Mouse (Mus musculus): ENCODE results near the gene Ift172.

The Ift172 gene

DNA sequence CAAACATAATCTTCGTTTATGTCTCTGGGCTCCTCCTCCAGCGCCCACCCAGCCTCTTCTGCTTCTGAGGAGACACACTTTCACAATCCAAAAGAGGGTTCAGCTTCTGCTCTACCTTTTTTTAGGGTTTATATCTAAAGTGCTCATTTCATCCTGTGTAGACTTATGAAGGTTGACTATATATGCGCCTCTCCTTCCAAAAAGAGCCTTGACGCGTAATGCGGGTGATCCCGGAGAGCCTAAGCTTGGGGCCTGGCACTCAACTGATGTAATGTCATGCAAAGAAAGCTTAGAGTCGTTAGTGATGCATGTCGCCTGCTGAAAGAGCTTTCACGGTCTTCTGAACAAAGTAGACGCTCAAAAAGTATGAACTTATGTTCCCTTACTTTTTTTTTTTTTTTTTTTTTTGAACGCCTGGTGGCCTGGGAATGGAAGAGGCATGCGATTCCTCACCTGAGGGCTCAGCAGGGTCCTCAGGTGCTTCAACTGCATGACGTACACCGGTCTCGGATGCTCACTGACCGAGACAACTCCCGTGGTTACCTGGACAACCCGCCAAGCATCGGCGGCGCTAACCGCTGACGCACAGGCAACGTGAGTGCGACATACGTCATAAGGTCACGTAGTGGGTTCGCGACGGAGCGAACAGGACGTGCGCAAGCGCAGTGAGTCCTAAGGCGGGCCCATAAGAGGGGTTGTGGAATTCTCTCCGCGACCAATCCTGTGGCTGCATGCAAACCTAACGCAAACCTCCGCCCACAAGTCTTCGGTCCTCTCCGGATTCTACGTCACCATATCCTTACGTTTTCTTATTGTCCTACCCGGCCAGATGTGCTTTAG, at the start of gene Ift172:
TSS of gene Ift172 (minus strand) at position 596 of the 840 bp plus-strand sequence.
- in situ Hi-C loops (cut with MboI; ENCODE audit: low sequenced_read_pairs), result no loop called here

DNA sequence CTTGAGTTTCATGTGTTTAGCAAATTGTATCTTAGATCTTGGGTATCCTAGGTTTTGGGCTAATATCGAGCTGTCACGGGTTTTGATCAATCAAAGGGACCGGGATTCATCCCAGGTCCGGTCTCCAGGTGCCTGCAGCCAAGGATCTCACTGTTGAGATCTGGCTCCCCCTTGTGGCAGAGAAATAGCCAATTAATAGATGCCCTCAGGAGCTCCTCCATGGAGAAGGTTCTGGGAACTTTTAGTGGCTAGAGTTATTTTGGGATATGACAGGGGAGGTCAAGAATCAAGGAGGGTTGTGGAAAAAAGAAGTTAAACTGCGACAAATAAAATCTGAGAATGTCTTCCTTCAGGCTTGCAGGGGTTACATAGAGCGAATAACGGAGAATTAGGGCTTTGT, 37.3 kb upstream of the Ift172 start:
- in situ Hi-C loops (cut with MboI; ENCODE audit: low sequenced_read_pairs), result no loop called here

DNA sequence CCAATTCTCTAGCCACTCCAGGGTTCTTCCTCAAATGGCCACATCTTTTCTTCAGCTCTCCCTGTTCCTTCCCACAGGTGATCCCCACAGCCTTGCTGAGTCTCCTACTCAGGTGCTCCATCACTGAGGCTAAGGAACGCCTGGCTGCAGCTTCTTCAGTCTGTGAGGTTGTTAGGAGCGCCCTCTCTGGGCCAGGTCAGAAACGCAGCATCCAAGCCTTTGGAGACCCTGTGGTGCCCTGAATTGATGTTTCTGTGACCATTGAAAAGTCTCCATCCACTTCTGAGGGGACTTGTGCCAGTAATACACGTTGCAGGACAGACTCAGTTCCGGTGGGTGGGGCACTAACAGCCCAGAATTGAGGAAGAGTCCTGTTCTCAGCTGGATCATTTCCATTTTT, 35.9 kb upstream of the Ift172 start:
- in situ Hi-C loops (cut with MboI; ENCODE audit: low sequenced_read_pairs), result no loop called here

DNA sequence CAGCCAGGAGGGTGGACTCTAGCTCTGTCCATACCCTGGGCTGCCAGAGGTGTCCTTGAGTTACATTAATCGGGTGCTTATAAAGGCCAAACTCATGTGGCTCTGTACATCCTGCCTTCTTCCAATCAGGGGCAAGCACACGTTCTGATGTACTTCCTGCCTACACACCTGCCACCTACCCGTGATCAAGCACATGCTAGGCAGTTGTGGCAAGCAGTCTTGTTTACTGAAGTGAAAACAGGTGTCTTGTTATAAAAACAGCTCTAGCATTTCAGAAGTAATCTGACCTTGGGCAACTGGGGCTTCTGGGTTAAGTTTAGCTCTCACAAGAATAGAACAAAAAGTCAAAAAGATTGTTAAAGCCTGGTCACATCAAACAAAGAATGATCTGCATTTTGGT, 33.2 kb upstream of the Ift172 start:
- in situ Hi-C loops (cut with MboI; ENCODE audit: low sequenced_read_pairs), result no loop called here

DNA sequence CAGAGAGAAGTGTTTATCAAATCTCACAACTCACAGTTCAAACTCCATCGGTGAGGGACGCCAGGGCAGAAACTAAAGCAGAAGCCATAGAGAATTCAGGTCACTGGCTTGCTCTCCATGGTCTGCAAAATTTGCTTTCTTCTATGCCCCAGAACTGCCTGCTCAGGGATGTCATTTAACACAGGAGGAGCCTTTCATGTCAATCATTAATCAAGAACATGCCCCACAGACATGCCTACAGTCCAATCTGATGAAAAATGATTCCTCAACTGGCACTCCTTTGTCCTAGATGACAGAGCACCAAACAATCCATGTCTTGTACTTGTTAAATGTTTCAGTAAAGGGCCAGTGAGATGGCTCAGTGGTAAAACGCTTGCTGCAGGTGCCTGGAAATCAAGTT, 31.9 kb upstream of the Ift172 start:
- in situ Hi-C loops (cut with MboI; ENCODE audit: low sequenced_read_pairs), result no loop called here

DNA sequence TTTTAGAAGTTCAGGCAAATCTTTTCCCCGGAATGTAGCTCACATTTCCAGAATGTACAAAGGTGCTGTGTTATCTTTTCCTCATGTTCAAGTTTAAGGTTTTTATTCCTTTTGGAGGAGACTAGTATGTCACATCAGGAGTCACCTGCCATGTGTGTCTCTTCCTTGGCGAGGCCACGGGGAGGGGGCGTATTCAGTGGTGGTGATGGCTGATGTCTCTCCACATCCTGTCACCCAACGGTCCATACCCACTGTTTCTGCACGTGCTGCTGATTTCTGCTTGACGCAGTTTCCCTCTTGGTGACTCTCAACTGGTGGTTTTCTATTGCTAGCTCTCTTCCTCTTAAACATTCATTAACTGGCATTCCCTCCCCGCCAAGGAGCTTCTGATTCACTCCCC, 21.9 kb upstream of the Ift172 start:
- in situ Hi-C loops (cut with MboI; ENCODE audit: low sequenced_read_pairs), result no loop called here

DNA sequence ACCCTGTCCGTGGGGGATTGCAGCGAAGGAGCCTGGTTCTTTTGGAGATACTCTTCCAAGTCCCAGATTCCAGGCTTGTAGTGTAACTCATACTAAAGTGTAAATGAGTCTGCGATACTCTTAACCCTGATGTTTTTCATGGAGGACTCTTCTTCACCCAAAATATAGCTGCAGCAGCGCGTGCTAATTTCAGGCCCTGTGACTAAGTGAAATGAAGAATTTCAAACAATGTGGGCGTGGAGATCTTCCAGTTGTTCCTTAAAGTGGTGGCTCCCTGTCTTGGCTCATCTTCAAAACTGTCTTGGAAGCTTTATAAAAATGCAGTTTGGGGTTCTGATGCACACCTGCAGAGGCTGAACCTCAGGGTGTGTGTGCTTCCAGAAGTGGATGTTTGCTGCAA, 12.2 kb upstream of the Ift172 start:
- in situ Hi-C loops (cut with MboI; ENCODE audit: low sequenced_read_pairs), result no loop called here

DNA sequence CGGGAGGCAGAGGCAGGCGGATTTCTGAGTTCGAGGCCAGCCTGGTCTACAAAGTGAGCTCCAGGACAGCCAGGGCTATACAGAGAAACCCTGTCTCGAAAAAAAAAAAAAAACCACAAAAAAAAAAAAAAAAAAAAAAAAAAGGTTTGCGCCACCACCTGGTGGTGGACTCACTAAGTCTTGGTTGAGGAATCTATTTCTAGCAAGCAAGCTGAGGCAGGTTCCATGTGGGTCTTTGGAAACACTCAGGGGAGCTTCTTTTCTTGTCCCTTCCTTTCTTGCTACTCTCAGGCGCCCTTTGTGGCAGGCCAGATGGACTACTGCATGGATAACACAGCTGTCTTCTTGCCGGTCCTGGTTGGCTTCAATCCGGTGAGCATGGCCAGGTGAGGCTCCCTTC, 10.9 kb upstream of the Ift172 start:
- in situ Hi-C loops (cut with MboI; ENCODE audit: low sequenced_read_pairs), result no loop called here

DNA sequence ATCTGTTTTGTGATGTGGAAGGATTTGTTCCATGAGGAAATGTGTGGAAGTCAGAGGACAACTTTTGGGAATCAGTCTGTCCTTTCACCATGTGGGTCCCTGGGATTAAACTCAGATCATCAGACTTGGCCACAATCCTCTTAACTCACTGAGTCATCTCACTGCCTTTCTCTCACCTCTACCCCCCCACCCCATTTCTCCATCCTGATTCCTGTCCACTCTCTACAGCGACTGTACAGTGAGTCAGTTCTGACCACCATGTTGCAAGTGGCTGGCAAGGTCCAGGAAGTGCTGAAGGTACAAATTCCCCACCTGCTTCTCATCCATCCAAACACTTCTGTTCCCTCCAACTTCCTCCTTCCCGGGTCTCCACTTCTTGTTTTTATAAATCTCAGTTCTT, 7.6 kb upstream of the Ift172 start:
- in situ Hi-C loops (cut with MboI; ENCODE audit: low sequenced_read_pairs), result no loop called here

DNA sequence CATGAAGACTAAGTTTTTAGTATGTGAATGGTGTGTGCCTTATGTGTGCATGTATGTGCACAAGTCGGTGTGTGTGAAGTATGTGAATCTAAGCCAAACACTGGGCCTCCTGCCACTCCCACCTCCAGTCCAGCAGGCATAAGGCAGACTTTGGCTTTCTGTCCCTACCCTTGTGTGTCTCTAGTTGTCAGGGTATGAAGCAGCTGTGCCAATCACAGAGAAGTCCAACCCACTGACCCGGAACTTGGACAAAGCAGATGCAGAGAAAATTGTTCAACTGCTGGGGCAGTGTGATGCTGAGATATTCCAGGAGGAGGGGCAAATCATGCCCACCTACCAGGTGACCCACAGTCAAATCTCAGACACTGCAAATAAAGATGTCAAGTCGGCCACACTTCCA, 7.1 kb upstream of the Ift172 start:
- in situ Hi-C loops (cut with MboI; ENCODE audit: low sequenced_read_pairs), result no loop called here

DNA sequence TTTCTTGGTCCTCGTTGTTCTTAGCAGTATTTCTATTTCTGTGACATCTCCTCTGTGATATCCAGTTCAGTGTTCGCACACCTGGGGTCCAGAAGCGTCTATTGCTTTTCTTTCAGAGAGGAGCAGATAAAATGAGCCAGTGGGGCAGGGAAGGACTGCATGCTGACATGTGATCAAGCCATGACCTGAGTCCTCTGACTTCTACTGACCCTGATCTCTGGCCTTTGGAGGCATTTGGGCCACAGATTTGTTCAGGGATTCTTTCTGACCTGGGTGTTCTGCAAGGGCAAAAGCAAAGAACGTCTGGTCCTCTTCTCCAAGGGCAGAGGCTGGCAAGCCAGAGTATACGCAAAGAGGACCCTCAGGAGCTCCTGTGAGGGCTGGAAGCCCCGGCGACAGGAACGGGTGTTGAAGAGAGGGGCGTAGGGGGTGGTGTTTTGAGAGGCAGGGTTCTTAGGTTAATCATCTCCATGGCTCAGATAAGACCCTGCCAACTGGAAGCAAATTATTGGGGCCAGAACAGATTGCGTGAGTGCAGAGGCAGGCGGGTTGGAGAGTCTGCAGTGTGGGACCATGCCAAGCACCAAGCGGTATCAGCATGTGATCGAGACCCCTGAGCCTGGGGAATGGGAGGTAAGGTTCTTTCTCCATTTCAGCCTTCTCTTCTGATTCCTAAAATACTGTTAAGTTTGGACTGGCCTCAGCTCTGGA, 6.3 kb upstream of the Ift172 start, which contains the start of gene Gckr:
TSS of gene Gckr (plus strand) at position 397 of the 711 bp plus-strand sequence.
- in situ Hi-C loops (cut with MboI; ENCODE audit: low sequenced_read_pairs), result no loop called here

DNA sequence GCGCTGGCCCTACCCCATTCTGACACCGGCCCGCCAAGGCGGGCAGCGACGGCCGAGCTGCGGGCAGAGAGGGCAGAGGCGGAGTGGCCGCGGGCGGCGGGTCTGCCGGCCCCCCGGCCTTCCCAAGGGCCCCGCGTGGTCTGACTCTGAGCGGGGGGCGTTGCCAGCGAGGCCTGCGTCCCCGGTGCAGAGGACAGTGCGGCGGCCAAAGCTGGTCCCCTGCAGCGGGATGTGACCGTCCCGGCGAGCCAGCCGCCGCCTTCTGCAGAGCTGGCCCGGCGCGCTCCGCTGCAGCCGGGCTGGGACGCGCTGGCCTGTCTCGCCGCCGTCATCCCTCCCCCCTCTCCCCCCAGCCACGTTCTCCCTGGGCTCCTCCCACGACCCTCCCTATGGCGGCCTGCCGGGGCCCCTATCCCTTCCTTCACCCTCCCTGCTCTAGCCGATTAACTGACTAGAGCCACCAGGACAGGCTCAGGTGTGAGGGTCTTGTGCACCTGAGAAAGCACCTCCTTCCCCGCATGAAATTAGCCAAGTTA, 4.8 kb upstream of the Ift172 start, which contains the start of gene Fndc4:
TSS of gene Fndc4 (minus strand) at position 475 of the 536 bp plus-strand sequence.
- in situ Hi-C loops (cut with MboI; ENCODE audit: low sequenced_read_pairs), result no loop called here

DNA sequence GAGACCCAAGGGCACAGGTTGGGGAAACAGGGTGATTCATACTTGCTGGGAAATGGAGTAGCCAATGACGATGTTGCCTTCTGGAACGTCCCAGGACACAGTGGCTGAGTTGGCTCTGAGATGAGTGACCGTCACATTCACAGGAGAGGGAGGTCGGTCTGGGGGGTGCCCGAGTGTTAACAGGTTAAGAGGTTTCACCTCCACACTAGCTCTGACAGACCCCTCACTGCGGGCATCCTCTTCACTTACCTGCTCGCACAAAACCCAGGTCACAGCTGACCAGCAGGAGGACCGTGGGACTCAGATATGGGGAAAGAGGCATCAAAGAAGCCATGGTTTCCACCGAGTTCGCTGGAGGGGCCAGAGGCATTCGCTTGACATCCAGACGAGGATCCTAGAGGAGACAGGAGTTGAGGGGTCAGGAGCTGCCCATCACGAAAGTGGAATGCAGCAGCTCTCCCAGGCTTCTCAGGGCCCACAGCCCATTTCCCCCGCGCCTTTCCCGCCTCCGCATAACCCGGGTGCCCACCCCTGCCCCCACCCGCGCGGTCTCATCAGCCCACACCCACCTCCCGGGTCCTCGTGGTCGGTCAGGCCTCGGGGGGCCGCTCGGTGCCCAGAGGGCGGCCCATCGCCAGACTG, 4.2 kb upstream of the Ift172 start:
- in situ Hi-C loops (cut with MboI; ENCODE audit: low sequenced_read_pairs), result no loop called here

DNA sequence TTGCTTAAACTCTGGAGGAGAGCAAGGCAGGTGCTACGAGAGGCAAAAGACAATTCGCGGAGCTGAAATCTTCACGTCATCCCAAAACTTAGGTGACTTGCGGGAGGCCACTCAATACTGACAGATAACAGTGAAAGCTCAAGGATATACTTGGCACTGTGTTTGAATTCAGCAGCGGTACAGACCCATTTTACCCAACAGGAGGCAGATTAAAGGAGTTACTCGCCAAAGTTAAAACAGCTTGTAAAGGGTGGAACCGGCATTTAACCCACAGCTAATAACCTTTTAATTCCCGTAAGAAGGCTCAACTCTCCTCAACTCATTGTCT, 409 bp upstream of the Ift172 start:
- in situ Hi-C loops (cut with MboI; ENCODE audit: low sequenced_read_pairs), result no loop called here

DNA sequence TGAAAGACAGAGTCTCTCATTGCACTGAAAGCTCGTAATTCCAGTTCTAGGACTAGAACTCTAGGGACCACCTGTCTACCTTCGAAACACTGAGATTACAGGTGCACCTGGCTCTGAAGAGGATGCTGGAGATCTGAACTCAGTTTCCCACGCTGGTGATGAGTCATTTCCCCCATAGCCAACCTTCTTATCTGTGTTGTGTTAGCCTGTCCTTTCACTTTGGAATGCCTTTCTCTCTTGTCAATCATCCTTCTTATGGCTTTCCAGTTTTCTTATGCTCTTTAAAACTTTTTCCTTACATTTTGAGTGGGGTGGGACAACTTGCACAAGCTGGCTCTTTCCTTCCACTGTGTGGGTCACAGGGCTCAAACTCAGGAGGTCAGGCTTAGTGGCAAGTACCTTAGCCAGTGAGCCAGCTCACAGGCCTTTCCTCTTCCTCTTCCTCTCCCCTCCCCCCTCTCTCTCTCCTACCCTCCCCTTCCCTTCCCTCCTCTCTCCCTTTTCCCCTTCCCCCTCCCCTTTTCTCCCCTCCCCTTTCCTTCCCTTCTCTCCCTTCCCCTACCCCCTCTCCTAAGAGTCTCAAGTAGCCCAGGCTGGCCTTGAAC, 1.2 kb downstream of the Ift172 start:
- in situ Hi-C loops (cut with MboI; ENCODE audit: low sequenced_read_pairs), result no loop called here

DNA sequence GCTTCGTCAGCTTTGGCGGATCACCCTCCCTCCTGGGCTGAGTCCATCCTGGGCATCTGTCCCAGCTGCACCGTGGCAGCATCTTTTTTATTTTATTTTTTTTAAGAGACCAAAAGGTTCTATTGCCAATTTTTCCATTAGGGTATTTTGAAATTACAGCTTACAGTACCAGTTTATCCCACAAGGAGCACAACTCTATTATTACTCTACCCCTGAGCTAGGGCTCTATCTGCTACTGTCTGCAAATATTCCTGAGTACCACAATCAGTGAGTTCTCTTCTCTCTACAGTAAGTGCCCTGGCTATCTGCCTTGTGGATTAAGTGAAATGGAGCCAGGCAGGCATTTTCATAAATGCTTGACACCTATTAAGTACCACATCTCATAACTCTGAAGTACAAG, 2.3 kb downstream of the Ift172 start:
- in situ Hi-C loops (cut with MboI; ENCODE audit: low sequenced_read_pairs), result no loop called here

DNA sequence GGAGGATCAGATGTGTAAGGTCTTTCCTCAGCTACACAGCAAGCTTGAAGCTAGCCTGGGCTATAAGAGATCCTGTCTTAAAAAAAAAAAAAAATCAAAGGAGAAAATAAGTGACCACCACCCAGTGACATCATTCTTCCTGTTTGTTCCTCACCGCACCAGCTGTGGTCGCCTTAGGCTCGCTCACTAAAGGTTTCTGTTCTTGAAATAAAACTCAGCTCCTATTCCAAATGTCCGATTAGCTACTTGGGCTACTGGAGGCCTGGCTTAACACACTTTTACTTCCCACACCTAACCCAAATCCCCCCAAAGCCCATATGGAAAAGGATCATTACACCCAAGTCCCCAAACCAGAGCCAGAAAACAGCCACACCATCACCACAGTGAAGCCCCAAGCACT, 2.7 kb downstream of the Ift172 start:
- in situ Hi-C loops (cut with MboI; ENCODE audit: low sequenced_read_pairs), result no loop called here

DNA sequence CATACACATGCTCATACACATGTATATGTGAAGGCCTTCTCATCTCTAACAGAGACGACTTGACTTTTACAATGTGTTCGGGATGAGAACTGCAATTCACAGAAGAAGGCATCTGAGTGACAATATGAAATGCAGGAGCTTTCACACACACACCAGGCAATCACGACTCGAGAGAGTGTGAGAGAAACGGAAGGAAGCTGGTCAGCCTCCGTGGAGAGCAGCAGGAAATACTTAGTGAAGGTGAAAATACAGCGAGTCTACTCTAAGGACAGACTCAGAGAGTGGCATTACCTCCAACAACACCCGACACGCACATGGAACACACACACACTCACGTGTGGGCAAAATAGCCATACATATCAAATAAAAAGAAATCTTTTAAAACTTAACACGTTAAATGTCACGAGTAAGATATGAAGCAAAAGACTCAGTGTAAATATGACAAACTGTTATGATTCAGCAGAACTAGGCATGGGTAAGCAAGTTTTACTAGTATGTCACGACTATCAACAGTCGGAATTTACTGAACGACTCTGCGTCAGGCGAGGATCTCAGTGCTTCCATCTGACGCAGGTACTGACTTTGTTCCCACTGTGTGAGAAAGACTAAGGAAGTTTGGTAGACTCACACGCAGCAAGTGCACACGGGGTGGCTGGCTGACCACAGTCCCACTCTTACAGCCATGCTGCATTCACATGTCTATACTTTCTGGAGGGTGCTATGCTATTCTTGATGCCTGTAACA, 11.5 kb downstream of the Ift172 start:
- in situ Hi-C loops (cut with MboI; ENCODE audit: low sequenced_read_pairs), result no loop called here

DNA sequence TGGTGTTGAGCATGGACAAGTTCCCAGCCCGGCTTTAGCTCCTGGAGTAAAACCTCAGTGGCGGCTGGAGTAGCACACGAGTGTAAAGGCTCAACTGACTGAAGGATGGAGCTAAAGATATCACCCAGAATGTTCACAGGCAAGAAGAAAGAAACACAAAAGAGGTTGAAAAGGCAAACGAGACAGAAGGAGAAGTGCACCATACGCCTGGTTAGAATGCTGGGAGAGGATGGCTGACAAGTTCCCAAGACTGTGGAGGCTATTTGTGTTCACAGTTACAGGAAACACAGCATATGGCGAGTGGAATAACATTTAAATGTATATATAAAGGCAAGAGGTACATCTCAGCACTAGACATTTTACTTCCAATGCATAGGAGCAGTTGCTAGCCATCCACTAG, 17.9 kb downstream of the Ift172 start:
- in situ Hi-C loops (cut with MboI; ENCODE audit: low sequenced_read_pairs), result no loop called here

DNA sequence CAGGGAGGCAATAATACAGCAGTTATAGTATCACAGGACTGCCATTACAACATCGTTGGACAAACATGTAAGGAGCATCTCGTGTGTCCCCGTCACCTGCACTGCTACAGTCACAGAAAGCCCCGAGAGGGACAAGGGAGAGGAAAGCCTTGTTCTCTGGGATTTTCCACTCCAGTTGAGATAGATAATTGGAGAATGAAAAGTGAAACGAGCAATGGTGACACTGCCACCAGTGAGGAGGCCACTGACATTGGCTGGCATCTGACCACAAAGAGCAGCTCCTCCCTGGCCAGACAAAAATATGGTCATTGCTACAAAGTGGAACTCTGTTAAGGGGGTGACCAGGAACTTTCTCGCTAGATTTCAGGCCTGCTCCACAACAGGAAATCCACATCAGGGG, 23.2 kb downstream of the Ift172 start:
- in situ Hi-C loops (cut with MboI; ENCODE audit: low sequenced_read_pairs), result no loop called here

DNA sequence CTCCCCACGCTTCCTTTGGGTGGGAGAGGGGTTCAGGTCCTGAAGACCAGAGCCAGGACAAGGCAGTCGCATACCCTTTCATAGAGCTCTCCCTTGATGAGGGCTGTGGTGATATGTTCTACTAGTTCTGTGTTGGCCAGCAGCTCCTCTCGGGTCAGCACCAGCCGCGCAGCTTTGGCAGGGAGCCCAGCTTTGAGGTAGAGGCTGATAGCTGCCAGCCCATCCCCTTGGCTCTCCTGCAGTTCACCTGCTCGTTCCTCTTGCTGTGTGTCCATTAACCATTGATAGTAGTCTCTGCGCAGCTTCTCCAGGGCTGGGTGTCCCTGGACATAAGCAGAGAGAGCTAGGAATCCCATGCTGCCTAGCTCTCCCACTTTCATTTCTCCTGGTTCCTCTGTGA, 24.8 kb downstream of the Ift172 start:
- in situ Hi-C loops (cut with MboI; ENCODE audit: low sequenced_read_pairs), result no loop called here
